Mouse (Mus musculus): ENCODE results near the gene Atrnl1. TPM values are rescaled to one million over a fixed set of nuclear protein-coding genes. Genes with fewer than 3 reads are reported as not detected.
A peak's percentile ranks its signal among the peaks of the same experiment; 100 is the strongest.

The Atrnl1 gene
- polyA plus RNA-seq, 1 experiment from 2014 or later, result 1.8 TPM

DNA sequence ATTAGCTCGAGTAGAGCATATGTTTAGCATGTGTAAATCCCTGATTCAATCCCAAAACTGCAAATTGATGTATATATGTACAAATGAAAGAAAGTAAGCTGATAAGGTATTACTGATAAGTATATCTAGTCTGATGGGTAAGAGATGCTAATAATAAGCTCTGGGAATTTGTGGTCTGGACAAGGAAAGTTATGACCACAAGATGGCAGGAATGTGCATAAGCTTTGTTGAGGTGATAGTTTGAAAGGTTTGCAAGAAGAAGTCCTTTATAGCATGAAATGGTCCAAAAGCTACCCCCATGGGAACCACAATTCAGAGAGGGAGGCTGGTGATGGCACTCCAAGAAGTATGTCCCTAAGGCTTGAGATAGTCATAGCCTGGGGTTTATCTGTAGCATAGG lies 289.2 kb downstream of the Atrnl1 start:
- Histone ChIP-seq H3K4me1 (peaks cover 11% of the 10 kb centered on the region; the same call in 1 of the 2 replicates), H3K27ac (no peak overlapping the region), H3K36me3 (no peaks in the 10 kb centered on the region), H3K4me2 (no peak overlapping the region), H3K27me3 (replicated peaks) (no peaks in the 10 kb centered on the region), H3K9me3 (replicated peaks) (no peaks in the 10 kb centered on the region), H3K9ac (no peak overlapping the region), H3K4me3 (no peak overlapping the region)
- no peak for ATAC-seq
- WGBS (ENCODE audit: insufficient replicate concordance), result 60% methylated on average over 1 of the region's 1 CpGs

GRCm38 (mm10) chr19:57909466-57909865 lies 298.6 kb downstream of the Atrnl1 start:
- Histone ChIP-seq H3K4me2 (no peak overlapping the region), H3K9me3 (replicated peaks) (no peaks in the 10 kb centered on the region), H3K4me3 (no peak overlapping the region), H3K27me3 (replicated peaks) (no peaks in the 10 kb centered on the region), H3K9ac (no peak overlapping the region), H3K27ac (no peak overlapping the region), H3K36me3 (no peaks in the 10 kb centered on the region), H3K4me1 (no peaks in the 10 kb centered on the region)
- ATAC-seq, result no peak
- 74% methylated on average over 6 of the region's 6 CpGs for WGBS (ENCODE audit: insufficient replicate concordance)

GRCm38 (mm10) chr19:57910650-57911049 lies 299.8 kb downstream of the Atrnl1 start:
- no peak for ATAC-seq
- WGBS (ENCODE audit: insufficient replicate concordance), result 72% methylated on average over 6 of the region's 6 CpGs
- no peaks in the 10 kb centered on the region for H3K9me3 ChIP-seq (replicated peaks)
- H3K27me3 ChIP-seq (replicated peaks), result no peaks in the 10 kb centered on the region
- no peaks in the 10 kb centered on the region for H3K36me3 ChIP-seq
- no peak overlapping the region for H3K4me2 ChIP-seq
- no peak overlapping the region for H3K4me3 ChIP-seq
- H3K27ac ChIP-seq, result no peak overlapping the region
- H3K4me1 ChIP-seq, result no peaks in the 10 kb centered on the region
- no peak overlapping the region for H3K9ac ChIP-seq

DNA sequence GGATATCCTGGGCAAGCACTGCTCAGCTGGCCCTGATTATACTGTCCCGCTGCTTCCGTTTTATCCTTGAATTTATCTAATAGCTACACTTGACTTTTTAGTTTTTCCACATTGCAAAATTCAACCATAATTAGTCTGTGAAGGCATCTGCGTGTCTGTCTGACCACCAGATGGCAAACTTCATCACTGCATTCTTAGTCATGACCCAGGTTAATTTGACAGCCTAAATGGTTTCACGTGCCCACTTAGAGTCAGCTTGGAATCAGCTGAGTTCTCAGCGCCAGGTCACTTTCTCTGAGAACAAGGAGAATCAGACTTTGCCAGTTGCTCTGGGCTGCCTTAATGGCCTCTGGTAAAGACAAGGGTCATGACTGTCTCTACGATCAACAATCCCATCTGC lies 305.5 kb downstream of the Atrnl1 start:
- Histone ChIP-seq H3K4me3 (no peak overlapping the region), H3K9me3 (replicated peaks) (no peaks in the 10 kb centered on the region), H3K36me3 (no peaks in the 10 kb centered on the region), H3K27me3 (replicated peaks) (no peaks in the 10 kb centered on the region), H3K9ac (no peak overlapping the region), H3K4me1 (no peaks in the 10 kb centered on the region), H3K4me2 (no peak overlapping the region), H3K27ac (no peak overlapping the region)
- WGBS (ENCODE audit: insufficient replicate concordance), result 65% methylated on average over 6 of the region's 6 CpGs
- ATAC-seq, result no peak

- ATAC-seq, result no peak
- H3K4me3 ChIP-seq, result no peak overlapping the region
- peaks cover 10% of the 10 kb centered on the region for H3K4me1 ChIP-seq
- no peak overlapping the region for H3K4me2 ChIP-seq
- H3K27me3 ChIP-seq (replicated peaks), result no peaks in the 10 kb centered on the region
- no peaks in the 10 kb centered on the region for H3K9me3 ChIP-seq (replicated peaks)
- no peak overlapping the region for H3K27ac ChIP-seq
- 73% methylated on average over 5 of the region's 5 CpGs for WGBS (ENCODE audit: insufficient replicate concordance)
- H3K36me3 ChIP-seq, result no peaks in the 10 kb centered on the region
- no peak overlapping the region for H3K9ac ChIP-seq
Measured at GRCm38 (mm10) chr19:57922991-57923390, 312.2 kb downstream of the Atrnl1 start.

DNA sequence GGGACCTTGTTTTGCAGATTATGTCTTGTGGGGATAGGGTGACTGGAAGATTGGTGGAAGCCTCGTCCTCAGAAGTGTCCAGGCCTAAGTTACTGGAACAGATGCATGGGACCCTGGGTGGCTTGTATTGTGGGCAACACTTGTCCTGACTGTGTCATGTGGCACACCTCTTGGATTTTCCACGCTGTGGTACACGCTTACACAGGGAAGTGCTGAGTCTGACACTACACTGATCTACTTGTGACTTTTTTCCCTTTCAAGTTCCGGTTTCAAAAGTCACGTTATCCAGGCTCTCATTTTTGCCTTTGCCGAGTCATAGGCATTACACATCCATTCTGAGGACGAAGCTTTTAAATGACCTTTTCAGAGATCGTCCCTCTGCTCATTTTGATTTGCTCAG lies 314.0 kb downstream of the Atrnl1 start:
- Histone ChIP-seq H3K4me3 (no peak overlapping the region), H3K27me3 (replicated peaks) (no peaks in the 10 kb centered on the region), H3K27ac (no peak overlapping the region), H3K36me3 (no peaks in the 10 kb centered on the region), H3K4me2 (no peak overlapping the region), H3K9me3 (replicated peaks) (no peaks in the 10 kb centered on the region), H3K4me1 (peaks cover 23% of the 10 kb centered on the region), H3K9ac (no peak overlapping the region)
- no peak for ATAC-seq
- WGBS (ENCODE audit: insufficient replicate concordance), result 76% methylated on average over 8 of the region's 8 CpGs

- Histone ChIP-seq H3K27me3 (replicated peaks) (no peaks in the 10 kb centered on the region), H3K9ac (no peak overlapping the region), H3K36me3 (no peaks in the 10 kb centered on the region), H3K4me3 (no peak overlapping the region), H3K4me2 (no peak overlapping the region), H3K4me1 (peaks cover 23% of the 10 kb centered on the region), H3K27ac (no peak overlapping the region), H3K9me3 (replicated peaks) (no peaks in the 10 kb centered on the region)
- WGBS (ENCODE audit: insufficient replicate concordance), result 74% methylated on average over 10 of the region's 10 CpGs
- no peak for ATAC-seq
Measured at GRCm38 (mm10) chr19:57925681-57926080, 314.8 kb downstream of the Atrnl1 start.

- Histone ChIP-seq H3K9ac (no peak overlapping the region), H3K27me3 (replicated peaks) (no peaks in the 10 kb centered on the region), H3K4me1 (peaks cover 23% of the 10 kb centered on the region), H3K4me2 (no peak overlapping the region), H3K36me3 (no peaks in the 10 kb centered on the region), H3K27ac (no peak overlapping the region), H3K9me3 (replicated peaks) (no peaks in the 10 kb centered on the region), H3K4me3 (no peak overlapping the region)
- WGBS (ENCODE audit: insufficient replicate concordance), result 77% methylated on average over 5 of the region's 5 CpGs
- peak; percentile 87 for ATAC-seq
Measured at GRCm38 (mm10) chr19:57926164-57926860, 315.5 kb downstream of the Atrnl1 start.

- no peaks in the 10 kb centered on the region for H3K9me3 ChIP-seq (replicated peaks)
- H3K9ac ChIP-seq, result no peak overlapping the region
- WGBS (ENCODE audit: insufficient replicate concordance), result 46% methylated on average over 10 of the region's 10 CpGs
- no peaks in the 10 kb centered on the region for H3K27me3 ChIP-seq (replicated peaks)
- no peak for ATAC-seq
- H3K4me2 ChIP-seq, result no peak overlapping the region
- no peaks in the 10 kb centered on the region for H3K36me3 ChIP-seq
- no peak overlapping the region for H3K27ac ChIP-seq
- H3K4me3 ChIP-seq, result no peak overlapping the region
- peaks cover 23% of the 10 kb centered on the region for H3K4me1 ChIP-seq
Measured at GRCm38 (mm10) chr19:57926941-57927471, 316.2 kb downstream of the Atrnl1 start.

GRCm38 (mm10) chr19:57927566-57928523 lies 317.0 kb downstream of the Atrnl1 start:
- peaks cover 23% of the 10 kb centered on the region for H3K4me1 ChIP-seq
- no peak overlapping the region for H3K9ac ChIP-seq
- peak overlapping the region; percentile 20; the same call in 1 of the 2 replicates for H3K4me2 ChIP-seq
- peak; percentile 81 for ATAC-seq
- H3K4me3 ChIP-seq, result no peak overlapping the region
- 35% methylated on average over 11 of the region's 11 CpGs for WGBS (ENCODE audit: insufficient replicate concordance)
- H3K9me3 ChIP-seq (replicated peaks), result no peaks in the 10 kb centered on the region
- H3K27me3 ChIP-seq (replicated peaks), result no peaks in the 10 kb centered on the region
- H3K36me3 ChIP-seq, result no peaks in the 10 kb centered on the region
- 0 out of 2 replicates have a peak overlapping the region, but pooled peaks have one; percentile 20 for H3K27ac ChIP-seq

GRCm38 (mm10) chr19:57931626-57932025 lies 320.8 kb downstream of the Atrnl1 start:
- WGBS (ENCODE audit: insufficient replicate concordance), result 82% methylated on average over 4 of the region's 4 CpGs
- no peaks in the 10 kb centered on the region for H3K36me3 ChIP-seq
- no peak for ATAC-seq

GRCm38 (mm10) chr19:57936865-57937264 lies 326.0 kb downstream of the Atrnl1 start:
- H3K9ac ChIP-seq, result no peak overlapping the region
- no peaks in the 10 kb centered on the region for H3K27me3 ChIP-seq (replicated peaks)
- H3K9me3 ChIP-seq (replicated peaks), result no peaks in the 10 kb centered on the region
- no peak overlapping the region for H3K27ac ChIP-seq
- no peaks in the 10 kb centered on the region for H3K4me1 ChIP-seq
- H3K4me2 ChIP-seq, result no peak overlapping the region
- H3K4me3 ChIP-seq, result no peak overlapping the region
- ATAC-seq, result no peak
- 76% methylated on average over 3 of the region's 3 CpGs for WGBS (ENCODE audit: insufficient replicate concordance)
- H3K36me3 ChIP-seq, result no peaks in the 10 kb centered on the region

More at GRCm38 (mm10) chr19:57931626-57932025, 320.8 kb downstream of the Atrnl1 start:
- no peak overlapping the region for H3K4me3 ChIP-seq
- H3K9me3 ChIP-seq (replicated peaks), result no peaks in the 10 kb centered on the region
- H3K4me1 ChIP-seq, result peaks cover 23% of the 10 kb centered on the region
- H3K27ac ChIP-seq, result no peak overlapping the region
- no peak overlapping the region for H3K9ac ChIP-seq
- H3K27me3 ChIP-seq (replicated peaks), result no peaks in the 10 kb centered on the region
- no peak overlapping the region for H3K4me2 ChIP-seq

All from liver, embryonic 12.5 days (tissue).